26 mouse cellular contexts compared by ENCODE assay signal in genomic region chr1:175105426-175105825, GRCm38 (mm10).
A peak's percentile ranks its signal among the peaks of the same experiment; 100 is the strongest.
DNase-seq lines count a peak whose midpoint lies in the region; ATAC-seq and TF ChIP-seq lines count a peak whose summit lies in the region.
"Had no signal": no experiment of that assay in that cellular context is flagged by ENCODE, and none has a peak within 500 bp of the region (broad histone marks: within the 10 kb centered on the region; RNA-seq: fewer than 3 reads in every experiment).

No protein-coding gene starts in this region.

- peak in 1 of 2 experiments; percentile 71; a peak in 2 of 4 replicates for TF ChIP-seq EP300 in MEL (IDR thresholded peaks at IDR 0.05; ENCODE audit: low read depth in 1 of 2, low read length in 2 of 2)

- TF ChIP-seq POLR2A in MEL (IDR thresholded peaks at IDR 0.05; ENCODE audit: control insufficient read depth in 1 of 2, insufficient read depth in 1 of 2, low read depth in 1 of 2, low read length in 2 of 2, poor library complexity in 1 of 2) = no peak

- TF ChIP-seq RAD21 in MEL (IDR thresholded peaks at IDR 0.05; ENCODE audit: low read depth, low read length) = no peak

- peak; percentile 54 for ATAC-seq in intestine, postnatal 0 days
- ATAC-seq in intestine, embryonic 16.5 days = no peak
- peak; percentile 36; the same call in 1 of the 2 replicates for ATAC-seq in liver, embryonic 13.5 days (ENCODE audit: low read depth)
- ATAC-seq in liver, embryonic 11.5 days (replicated peaks; ENCODE audit: low FRiP score) = no peak
- ATAC-seq: CD4-positive, CD25-positive, alpha-beta regulatory T cell, adult 4 months; forebrain, embryonic 14.5 days; forebrain, embryonic 16.5 days had no signal

- DNase-seq in liver, embryonic 13.5 days = no peak
- DNase-seq in liver, embryonic 11.5 days (ENCODE audit: low spot score) = no peak
- peak; percentile 17 for DNase-seq in MEL (ENCODE audit: low read depth, low spot score)
- DNase-seq: adrenal gland, adult 2 months; adrenal gland, postnatal 10 days; adrenal gland, postnatal 25 days; B cell, adult 2 months; cerebellum, adult 11 months; cerebellum, adult 18-20 months; cerebellum, adult 8-10 months; cerebellum, adult 9-11 months; cerebellum, postnatal 14 days; cerebellum, postnatal 36 days; embryo, embryonic 11 days had no signal

- no peaks in the 10 kb centered on the region for H3K9me3 ChIP-seq in intestine, postnatal 0 days (ENCODE audit: control insufficient read depth)
- H3K9me3 ChIP-seq in intestine, embryonic 16.5 days (ENCODE audit: control insufficient read depth, low read length) = no peaks in the 10 kb centered on the region
- H3K9me3 ChIP-seq in liver, embryonic 13.5 days (replicated peaks) = no peaks in the 10 kb centered on the region
- no peaks in the 10 kb centered on the region for H3K9me3 ChIP-seq in liver, embryonic 11.5 days (ENCODE audit: control insufficient read depth, low read length)
- H3K9me3 ChIP-seq in MEL (replicated peaks; ENCODE audit: insufficient read depth, low read length) = no peaks in the 10 kb centered on the region
- H3K9me3 ChIP-seq: embryonic facial prominence, embryonic 13.5 days; embryonic facial prominence, embryonic 15.5 days; forebrain, embryonic 10.5 days; forebrain, embryonic 12.5 days had no signal

- no peaks in the 10 kb centered on the region for H3K27me3 ChIP-seq in intestine, postnatal 0 days (replicated peaks; ENCODE audit: control insufficient read depth, insufficient read depth, low read length)
- H3K27me3 ChIP-seq in intestine, embryonic 16.5 days (replicated peaks; ENCODE audit: control insufficient read depth, insufficient read depth, low read length) = no peaks in the 10 kb centered on the region
- H3K27me3 ChIP-seq in liver, embryonic 13.5 days = no peaks in the 10 kb centered on the region
- H3K27me3 ChIP-seq in liver, embryonic 11.5 days (replicated peaks; ENCODE audit: control insufficient read depth, insufficient read depth, low read length) = no peaks in the 10 kb centered on the region
- H3K27me3 ChIP-seq in MEL (ENCODE audit: control insufficient read depth in 1 of 2, insufficient read depth in 2 of 2, low read length in 2 of 2) = no peaks in the 10 kb centered on the region
- H3K27me3 ChIP-seq: CH12.LX; embryonic facial prominence, embryonic 13.5 days; embryonic facial prominence, embryonic 15.5 days; forebrain, embryonic 12.5 days had no signal

- H3K79me2 ChIP-seq in MEL (ENCODE audit: control insufficient read depth, insufficient read depth, low read length, poor library complexity) = no peaks in the 10 kb centered on the region

- no peak for TF ChIP-seq CTCF in intestine, postnatal 0 days (IDR thresholded peaks at IDR 0.05; ENCODE audit: low read depth)
- TF ChIP-seq CTCF in MEL (IDR thresholded peaks at IDR 0.05 in 2 of 3, conservative IDR thresholded peaks at IDR 0.05 in 1 of 3; ENCODE audit: control insufficient read depth in 1 of 3, insufficient read depth in 1 of 3, low read depth in 2 of 3, low read length in 3 of 3, poor library complexity in 1 of 3, severe bottlenecking in 1 of 3) = no peak

- H3K27ac ChIP-seq in intestine, postnatal 0 days (ENCODE audit: low read depth, low read length) = no peak overlapping the region
- H3K27ac ChIP-seq in intestine, embryonic 16.5 days (ENCODE audit: low read length) = no peak overlapping the region
- no peak overlapping the region for H3K27ac ChIP-seq in liver, embryonic 13.5 days
- no peak overlapping the region for H3K27ac ChIP-seq in liver, embryonic 11.5 days (ENCODE audit: low read depth, low read length)
- no peak overlapping the region for H3K27ac ChIP-seq in MEL (ENCODE audit: control insufficient read depth, low read depth, low read length)
- H3K27ac ChIP-seq: embryonic facial prominence, embryonic 13.5 days; embryonic facial prominence, embryonic 15.5 days; forebrain, embryonic 10.5 days; forebrain, embryonic 12.5 days had no signal

- H3K4me1 ChIP-seq in intestine, postnatal 0 days (replicated peaks; ENCODE audit: control insufficient read depth, insufficient read depth, low read length) = no peaks in the 10 kb centered on the region
- H3K4me1 ChIP-seq in intestine, embryonic 16.5 days (ENCODE audit: control insufficient read depth, insufficient read depth, low read length) = no peaks in the 10 kb centered on the region
- H3K4me1 ChIP-seq in liver, embryonic 13.5 days (replicated peaks) = 0 out of 2 replicates have a peak, but pooled peaks cover 8% of the 10 kb centered on the region
- no peaks in the 10 kb centered on the region for H3K4me1 ChIP-seq in liver, embryonic 11.5 days (replicated peaks; ENCODE audit: control insufficient read depth, insufficient read depth, low read length)
- H3K4me1 ChIP-seq in MEL (ENCODE audit: control insufficient read depth in 1 of 2, insufficient read depth in 2 of 2, low read length in 2 of 2) = peaks cover 5 to 22% of the 10 kb centered on the region in 2 experiments; a peak in 3 of 4 replicates
- H3K4me1 ChIP-seq: embryonic facial prominence, embryonic 13.5 days; embryonic facial prominence, embryonic 15.5 days; forebrain, embryonic 12.5 days had no signal

- H3K36me3 ChIP-seq in intestine, postnatal 0 days (ENCODE audit: control insufficient read depth, insufficient read depth) = no peaks in the 10 kb centered on the region
- no peaks in the 10 kb centered on the region for H3K36me3 ChIP-seq in intestine, embryonic 16.5 days (ENCODE audit: control insufficient read depth, insufficient read depth, low read length)
- no peaks in the 10 kb centered on the region for H3K36me3 ChIP-seq in liver, embryonic 13.5 days
- no peaks in the 10 kb centered on the region for H3K36me3 ChIP-seq in liver, embryonic 11.5 days (ENCODE audit: control insufficient read depth, insufficient read depth, low read length)
- H3K36me3 ChIP-seq in MEL (ENCODE audit: control insufficient read depth in 1 of 2, insufficient read depth in 2 of 2, low read length in 2 of 2) = no peaks in the 10 kb centered on the region; a peak in 1 of 4 replicates
- H3K36me3 ChIP-seq: embryonic facial prominence, embryonic 13.5 days; embryonic facial prominence, embryonic 15.5 days; forebrain, embryonic 10.5 days; forebrain, embryonic 12.5 days; G1E had no signal

- H3K4me2 ChIP-seq in intestine, postnatal 0 days (replicated peaks; ENCODE audit: low read depth) = no peak overlapping the region
- H3K4me2 ChIP-seq in intestine, embryonic 16.5 days (ENCODE audit: low read depth, low read length) = no peak overlapping the region
- no peak overlapping the region for H3K4me2 ChIP-seq in liver, embryonic 13.5 days
- no peak overlapping the region for H3K4me2 ChIP-seq in liver, embryonic 11.5 days
- H3K4me2 ChIP-seq: embryonic facial prominence, embryonic 13.5 days; embryonic facial prominence, embryonic 15.5 days; forebrain, embryonic 12.5 days had no signal

- 48% methylated on average over 5 of the region's 5 CpGs for WGBS in intestine, postnatal 0 days
- 73% methylated on average over 5 of the region's 5 CpGs for WGBS in intestine, embryonic 16.5 days
- 41% methylated on average over 5 of the region's 5 CpGs for WGBS in liver, embryonic 13.5 days (ENCODE audit: insufficient replicate concordance)
- 67% methylated on average over 5 of the region's 5 CpGs for WGBS in liver, embryonic 11.5 days

- no peak overlapping the region for H3K9ac ChIP-seq in intestine, postnatal 0 days (ENCODE audit: low read depth, low read length)
- H3K9ac ChIP-seq in intestine, embryonic 16.5 days (ENCODE audit: low read depth, low read length) = no peak overlapping the region
- H3K9ac ChIP-seq in liver, embryonic 13.5 days = no peak overlapping the region
- H3K9ac ChIP-seq in liver, embryonic 11.5 days (ENCODE audit: low read depth, low read length) = no peak overlapping the region
- no peak overlapping the region for H3K9ac ChIP-seq in MEL (ENCODE audit: control insufficient read depth, low read depth, low read length, poor library complexity, severe bottlenecking)
- H3K9ac ChIP-seq: embryonic facial prominence, embryonic 13.5 days; embryonic facial prominence, embryonic 15.5 days; forebrain, embryonic 12.5 days had no signal

- H3K4me3 ChIP-seq in intestine, postnatal 0 days (ENCODE audit: low read depth, low read length) = no peak overlapping the region
- no peak overlapping the region for H3K4me3 ChIP-seq in intestine, embryonic 16.5 days (ENCODE audit: low read length)
- no peak overlapping the region for H3K4me3 ChIP-seq in liver, embryonic 13.5 days (replicated peaks)
- H3K4me3 ChIP-seq in liver, embryonic 11.5 days (ENCODE audit: low read depth, low read length) = no peak overlapping the region
- H3K4me3 ChIP-seq in MEL (ENCODE audit: control insufficient read depth in 1 of 2, insufficient read depth in 1 of 2, low read depth in 2 of 2, low read length in 2 of 2) = no peak overlapping the region
- H3K4me3 ChIP-seq: embryonic facial prominence, embryonic 13.5 days; embryonic facial prominence, embryonic 15.5 days; erythroblast, embryonic 14.5 days; forebrain, embryonic 10.5 days; forebrain, embryonic 12.5 days had no signal

TF ChIP-seq in MEL, 35 proteins besides CTCF, POLR2A, EP300 and RAD21:
- TF ChIP-seq SMC3 (IDR thresholded peaks at IDR 0.05; ENCODE audit: low read depth, low read length) (no peak), MXI1 (IDR thresholded peaks at IDR 0.05; ENCODE audit: low read depth, low read length) (peak; percentile 82), ETS1 (IDR thresholded peaks at IDR 0.05; ENCODE audit: low read depth, low read length) (peak; percentile 60; the same call in 1 of the 2 replicates), RCOR1 (IDR thresholded peaks at IDR 0.05; ENCODE audit: low read depth, low read length) (no peak), MYC (IDR thresholded peaks at IDR 0.05; ENCODE audit: low read depth, low read length) (0 out of 2 replicates have a peak, but pooled peaks have one; percentile 43), SIN3A (IDR thresholded peaks at IDR 0.05; ENCODE audit: low read length) (no peak; the same call in 1 of the 2 replicates), TCF12 (IDR thresholded peaks at IDR 0.05; ENCODE audit: low read depth, low read length) (peak; percentile 60; the same call in 1 of the 2 replicates), MYB (IDR thresholded peaks at IDR 0.05; ENCODE audit: low read depth, low read length) (no peak), MAX (IDR thresholded peaks at IDR 0.05; ENCODE audit: low read length) (peak; percentile 76), ZC3H11A (IDR thresholded peaks at IDR 0.05; ENCODE audit: low read depth, low read length) (no peak), USF1 (IDR thresholded peaks at IDR 0.05; ENCODE audit: low read depth, low read length) (no peak), GATA1 (IDR thresholded peaks at IDR 0.05; ENCODE audit: low read depth, low read length) (peak; percentile 27; the same call in 1 of the 2 replicates), TBP (IDR thresholded peaks at IDR 0.05; ENCODE audit: low read depth, low read length) (no peak), E2F4 (IDR thresholded peaks at IDR 0.05; ENCODE audit: borderline replicate concordance, low read depth, low read length) (no peak)
TF ChIP-seq in MEL: peak in this region for 6.

Comparison
In these comparisons a context has a peak if more than half of its experiments do, and no peak if none do; other contexts are left out.
1. ATAC-seq: peak in intestine, postnatal 0 days (single experiment) and liver, embryonic 13.5 days (single experiment); none in intestine, embryonic 16.5 days (single experiment) and liver, embryonic 11.5 days (single experiment).